Mouse (Mus musculus): ENCODE data around the gene Aldh3b1.

DNA sequence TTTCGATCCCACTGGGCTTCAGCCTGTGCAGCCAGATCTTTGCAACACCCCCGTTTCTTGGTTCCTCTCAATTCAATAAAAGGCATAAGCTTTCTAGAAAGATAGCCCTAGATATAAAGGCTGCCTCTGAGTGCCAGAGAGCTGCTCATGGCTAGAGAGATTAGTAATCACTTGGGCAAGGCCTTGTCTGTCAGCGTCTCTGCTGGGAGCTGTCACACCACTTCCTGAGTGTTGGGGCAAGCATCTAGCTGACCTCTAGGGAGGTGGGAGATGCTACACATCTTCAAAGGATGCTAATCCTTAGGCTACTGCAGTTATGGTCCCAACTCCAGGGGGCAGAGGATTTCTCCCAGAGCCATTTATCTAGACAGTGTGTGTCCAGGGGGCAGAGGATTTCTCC, 37.6 kb upstream of the Aldh3b1 start:
- TF ChIP-seq CTCF (IDR thresholded peaks at IDR 0.05; ENCODE audit: borderline replicate concordance, extremely low read depth, insufficient read depth, insufficient read length) = no peak
- TF ChIP-seq POLR2A (IDR thresholded peaks at IDR 0.05; ENCODE audit: borderline replicate concordance, extremely low read depth, insufficient read depth, insufficient read length, poor library complexity, severe bottlenecking) = no peak

All from brain, embryonic 14.5 days (tissue).